Mouse (Mus musculus) midbrain, embryonic 10.5 days (tissue): Measurements from ENCODE around the gene Tjap1. TPM values are rescaled to one million over a fixed set of nuclear protein-coding genes. Genes with fewer than 3 reads are reported as not detected.
A peak's percentile ranks its signal among the peaks of the same experiment; 100 is the strongest.

Experiments used
- DNase-seq: peaks from one replicate; pipeline ENCODE4 v3.0.0-alpha.2; 2017; ENCODE audit warnings: low spot score
- H3K27ac ChIP-seq: fragments of 300-500 bp; sonication (generic); replicated peaks from 2 replicates; pipeline ENCODE4 v1.5.1; 2016; ENCODE audit warnings: mild to moderate bottlenecking
- H3K27me3 ChIP-seq: fragments of 300-500 bp; sonication (generic); 2 replicates; pipeline ENCODE4 v1.6.1; 2016; ENCODE audit warnings: low read depth, mild to moderate bottlenecking; ENCODE audit not compliant: poor library complexity, severe bottlenecking
- H3K36me3 ChIP-seq: fragments of 300-500 bp; sonication (generic); 2 replicates; pipeline ENCODE4 v1.6.1; 2016; ENCODE audit warnings: mild to moderate bottlenecking, moderate library complexity
- H3K4me1 ChIP-seq: fragments of 300-500 bp; sonication (generic); 2 replicates; pipeline ENCODE4 v1.6.1; 2016
- H3K4me3 ChIP-seq: fragments of 300-500 bp; sonication (generic); 2 replicates; pipeline ENCODE4 v1.5.1; 2016; ENCODE audit warnings: mild to moderate bottlenecking, moderate library complexity
- H3K9me3 ChIP-seq: fragments of 300-500 bp; sonication (generic); replicated peaks from 2 replicates; pipeline ENCODE4 v1.6.1; 2016; ENCODE audit warnings: mild to moderate bottlenecking
- WGBS: fragments of 180-500 bp; shearing (Covaris S2); methylation state at CpG from one replicate; pipeline ENCODE4 v1.1.7; 2016; 5-methylcytosine and 5-hydroxymethylcytosine counted together
- polyA plus RNA-seq: library from polyadenylated mRNA; unstranded; fragments of >200 nt; fragmentation: Nextera tagmentation; extraction: Ambion mirVana; gene quantifications from 2 replicates; pipeline ENCODE4 v1.2.1, GENCODE M21; 2016

Tjap1 gene
- polyA plus RNA-seq, 1 experiment from 2014 or later, result 68.2 TPM

DNA sequence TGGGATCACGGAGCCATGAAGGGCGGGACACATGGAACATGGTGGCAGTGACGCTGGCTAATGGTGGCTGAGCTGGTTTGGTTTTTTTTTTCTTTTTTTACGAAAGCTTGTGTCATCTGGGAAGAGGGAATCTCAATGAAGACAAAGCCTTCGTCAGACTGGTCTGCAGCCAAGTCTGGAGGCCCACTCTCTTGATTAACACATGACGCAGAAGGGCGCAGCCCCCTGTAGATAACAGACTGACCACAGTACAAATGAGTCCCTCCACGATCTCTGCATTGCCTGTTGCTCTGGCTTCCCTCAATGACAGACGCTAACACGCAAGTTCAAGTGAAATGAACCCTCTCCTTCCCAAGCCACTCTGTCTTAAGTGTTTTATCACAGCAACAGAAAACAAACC is 7.3 kb downstream of the Tjap1 start:
- Histone ChIP-seq H3K27ac (no peak overlapping the region), H3K4me3 (no peak overlapping the region), H3K27me3 (no peaks in the 10 kb centered on the region), H3K4me1 (no peaks in the 10 kb centered on the region), H3K9me3 (no peaks in the 10 kb centered on the region), H3K36me3 (peaks cover 96% of the 10 kb centered on the region)
- 91% methylated on average over 10 of the region's 10 CpGs for WGBS
- no peak for DNase-seq

GRCm38 (mm10) chr17:46275034-46275433 is 7.8 kb downstream of the Tjap1 start:
- no peak overlapping the region for H3K27ac ChIP-seq
- no peak for DNase-seq
- no peaks in the 10 kb centered on the region for H3K9me3 ChIP-seq
- 86% methylated on average over 6 of the region's 6 CpGs for WGBS
- no peak overlapping the region for H3K4me3 ChIP-seq
- no peaks in the 10 kb centered on the region for H3K27me3 ChIP-seq
- H3K4me1 ChIP-seq, result no peaks in the 10 kb centered on the region
- H3K36me3 ChIP-seq, result peaks cover 96% of the 10 kb centered on the region

- H3K9me3 ChIP-seq, result no peaks in the 10 kb centered on the region
- no peaks in the 10 kb centered on the region for H3K4me1 ChIP-seq
- H3K27me3 ChIP-seq, result no peaks in the 10 kb centered on the region
- no peak overlapping the region for H3K27ac ChIP-seq
- 74% methylated on average over 6 of the region's 6 CpGs for WGBS
- H3K4me3 ChIP-seq, result no peak overlapping the region
- DNase-seq, result no peak
- peaks cover 96% of the 10 kb centered on the region for H3K36me3 ChIP-seq
Measured at GRCm38 (mm10) chr17:46274465-46274864, 8.4 kb downstream of the Tjap1 start.

GRCm38 (mm10) chr17:46273803-46274236 is 9.0 kb downstream of the Tjap1 start:
- no peak for DNase-seq
- Histone ChIP-seq H3K36me3 (peaks cover 96% of the 10 kb centered on the region), H3K27me3 (no peaks in the 10 kb centered on the region), H3K9me3 (no peaks in the 10 kb centered on the region), H3K27ac (no peak overlapping the region), H3K4me1 (no peaks in the 10 kb centered on the region), H3K4me3 (no peak overlapping the region)
- 76% methylated on average over 1 of the region's 1 CpGs for WGBS

- peaks cover 96% of the 10 kb centered on the region for H3K36me3 ChIP-seq
- WGBS, result 93% methylated on average over 5 of the region's 5 CpGs
- H3K9me3 ChIP-seq, result no peaks in the 10 kb centered on the region
- H3K4me1 ChIP-seq, result no peaks in the 10 kb centered on the region
- H3K27me3 ChIP-seq, result no peaks in the 10 kb centered on the region
- DNase-seq, result no peak
- no peak overlapping the region for H3K4me3 ChIP-seq
- H3K27ac ChIP-seq, result no peak overlapping the region
Measured at GRCm38 (mm10) chr17:46272675-46273074, 10.2 kb downstream of the Tjap1 start.

- no peak overlapping the region for H3K4me3 ChIP-seq
- no peaks in the 10 kb centered on the region for H3K27me3 ChIP-seq
- DNase-seq, result no peak
- no peaks in the 10 kb centered on the region for H3K9me3 ChIP-seq
- H3K36me3 ChIP-seq, result peaks cover 96% of the 10 kb centered on the region
- H3K27ac ChIP-seq, result no peak overlapping the region; the same call in 1 of the 2 replicates
- H3K4me1 ChIP-seq, result no peaks in the 10 kb centered on the region
- 93% methylated on average over 2 of the region's 2 CpGs for WGBS
Measured at GRCm38 (mm10) chr17:46272058-46272457, 10.8 kb downstream of the Tjap1 start.

GRCm38 (mm10) chr17:46269771-46270534 is 12.9 kb downstream of the Tjap1 start:
- peaks cover 98% of the 10 kb centered on the region for H3K36me3 ChIP-seq
- no peak overlapping the region for H3K4me3 ChIP-seq
- no peaks in the 10 kb centered on the region for H3K27me3 ChIP-seq
- H3K9me3 ChIP-seq, result no peaks in the 10 kb centered on the region
- WGBS, result 91% methylated on average over 19 of the region's 19 CpGs
- H3K27ac ChIP-seq, result no peak overlapping the region
- peaks cover 4% of the 10 kb centered on the region; the same call in 1 of the 2 replicates for H3K4me1 ChIP-seq
- no peak for DNase-seq

- Histone ChIP-seq H3K4me1 (peaks cover 4% of the 10 kb centered on the region; the same call in 1 of the 2 replicates), H3K36me3 (peaks cover 100% of the 10 kb centered on the region), H3K4me3 (no peak overlapping the region), H3K9me3 (no peaks in the 10 kb centered on the region), H3K27ac (no peak overlapping the region), H3K27me3 (no peaks in the 10 kb centered on the region)
- no peak for DNase-seq
- WGBS, result 87% methylated on average over 10 of the region's 10 CpGs
Measured at GRCm38 (mm10) chr17:46268026-46268720, 14.7 kb downstream of the Tjap1 start.

DNA sequence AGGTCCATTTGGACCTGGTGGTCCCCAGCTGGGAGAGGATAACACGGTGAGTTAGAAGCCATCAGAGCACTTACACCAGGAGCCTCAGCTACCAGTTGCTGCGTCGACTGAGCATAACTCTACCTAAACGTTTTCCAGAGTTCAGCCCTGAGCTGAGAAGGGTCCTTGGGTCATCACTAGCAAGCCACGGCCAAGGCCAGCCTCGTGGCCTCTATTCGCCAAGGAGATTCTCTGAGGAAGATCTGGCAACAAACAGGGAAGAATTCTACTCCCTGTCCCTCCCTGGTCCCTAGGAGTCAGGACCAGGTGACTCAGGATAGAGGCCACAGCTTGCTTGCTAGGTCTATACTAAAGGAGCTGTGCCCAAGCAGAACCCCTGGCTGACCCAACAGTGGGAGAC is 15.3 kb downstream of the Tjap1 start:
- no peak overlapping the region for H3K27ac ChIP-seq
- no peak overlapping the region for H3K4me3 ChIP-seq
- H3K27me3 ChIP-seq, result no peaks in the 10 kb centered on the region
- H3K9me3 ChIP-seq, result no peaks in the 10 kb centered on the region
- peaks cover 4% of the 10 kb centered on the region; the same call in 1 of the 2 replicates for H3K4me1 ChIP-seq
- H3K36me3 ChIP-seq, result peaks cover 100% of the 10 kb centered on the region
- no peak for DNase-seq
- 84% methylated on average over 7 of the region's 7 CpGs for WGBS

- Histone ChIP-seq H3K27me3 (no peaks in the 10 kb centered on the region), H3K36me3 (peaks cover 100% of the 10 kb centered on the region), H3K9me3 (no peaks in the 10 kb centered on the region), H3K27ac (no peak overlapping the region), H3K4me1 (peaks cover 4% of the 10 kb centered on the region; the same call in 1 of the 2 replicates), H3K4me3 (no peak overlapping the region)
- 77% methylated on average over 6 of the region's 6 CpGs for WGBS
- no peak for DNase-seq
Measured at GRCm38 (mm10) chr17:46266986-46267385, 15.8 kb downstream of the Tjap1 start.

DNA sequence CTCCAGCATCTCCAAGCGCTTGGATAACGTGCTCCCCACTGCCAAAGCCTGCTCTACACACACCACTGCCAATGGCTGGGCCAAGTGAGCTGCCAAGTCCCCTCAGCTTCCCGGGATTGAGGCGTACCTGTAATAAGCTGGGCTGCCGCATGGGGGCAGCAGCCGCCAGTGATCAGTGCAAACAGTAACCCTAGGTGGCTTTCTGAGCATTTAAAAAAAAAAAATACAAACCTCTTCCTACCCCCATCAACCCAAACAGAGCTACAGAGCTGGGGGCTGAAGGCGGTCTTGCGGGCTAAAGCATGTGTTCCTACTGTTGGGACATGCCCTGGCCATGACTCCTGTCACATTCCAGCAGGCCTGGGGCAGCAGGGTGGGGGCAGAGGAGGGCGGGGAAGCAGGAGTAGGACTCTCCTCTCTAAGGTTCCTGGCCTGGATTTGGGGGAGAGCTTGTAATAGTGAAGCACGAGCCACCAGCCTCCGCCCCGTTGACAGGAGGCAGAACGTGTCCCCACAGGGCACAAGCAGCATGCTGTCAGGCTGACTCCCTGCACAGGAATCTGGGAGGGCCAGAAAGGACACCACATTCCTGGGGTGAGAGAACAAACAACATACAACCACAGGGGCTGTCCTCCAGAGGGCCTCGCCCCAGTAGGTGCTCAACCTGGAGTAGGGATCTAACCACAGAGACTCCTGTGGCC is 16.8 kb downstream of the Tjap1 start:
- peak; percentile 75 for DNase-seq
- Histone ChIP-seq H3K36me3 (peaks cover 100% of the 10 kb centered on the region), H3K4me1 (peaks cover 4% of the 10 kb centered on the region; the same call in 1 of the 2 replicates), H3K27me3 (no peaks in the 10 kb centered on the region), H3K27ac (no peak overlapping the region), H3K9me3 (no peaks in the 10 kb centered on the region), H3K4me3 (no peak overlapping the region)
- 31% methylated on average over 14 of the region's 14 CpGs for WGBS

GRCm38 (mm10) chr17:46265502-46265901 is 17.3 kb downstream of the Tjap1 start:
- Histone ChIP-seq H3K4me3 (no peak overlapping the region), H3K27ac (no peak overlapping the region), H3K27me3 (no peaks in the 10 kb centered on the region), H3K4me1 (peaks cover 4% of the 10 kb centered on the region; the same call in 1 of the 2 replicates), H3K36me3 (peaks cover 100% of the 10 kb centered on the region), H3K9me3 (no peaks in the 10 kb centered on the region)
- WGBS, result 88% methylated on average over 12 of the region's 12 CpGs
- DNase-seq, result no peak
